Mouse (Mus musculus) CD8-positive naive resting alpha-beta T cell, adult 2 months (primary cell): ENCODE data around the gene Prm2.
"Not testable (repeated sequence)": the region's sequence is repeated elsewhere in the genome, so short reads cannot be mapped to it uniquely, and the experiment has no call there.

Experiments used
- DNase-seq, 2 experiments: peaks; one replicate each; pipeline ENCODE4 v3.0.0; 2022; ENCODE audit warnings: low read depth in 2 of 2, low spot score in 2 of 2

The Prm2 gene

DNA sequence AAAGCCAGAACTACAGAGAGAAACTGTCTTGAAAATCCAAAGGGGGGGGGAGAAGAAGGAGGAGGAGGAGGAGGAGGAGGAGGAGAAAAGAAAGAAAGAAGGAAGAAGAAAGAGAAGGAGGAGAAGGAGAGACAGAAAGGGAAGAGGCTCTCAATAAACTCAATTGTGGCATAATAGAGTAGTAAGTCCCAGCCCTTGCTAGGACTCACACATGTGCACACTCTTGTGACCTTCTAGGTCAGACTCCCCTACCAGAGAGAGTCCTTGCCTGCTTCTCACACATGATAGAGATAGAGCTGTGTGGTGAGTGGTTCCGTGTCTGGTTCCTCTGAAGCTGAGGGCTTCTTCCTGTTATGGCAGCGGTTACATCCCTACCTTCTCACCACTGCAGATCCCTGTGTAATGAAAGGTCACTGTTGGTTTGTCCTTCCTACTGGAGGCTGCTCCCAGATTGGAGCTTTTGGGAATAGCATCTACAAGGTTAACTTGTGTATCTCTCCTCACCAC lies 17.0 kb upstream of the Prm2 start, which contains the start of gene Gm11172:
Gene Gm11172, plus strand, starts transcription at position 51 of the 507 bp plus-strand sequence.
- no peak for DNase-seq

DNA sequence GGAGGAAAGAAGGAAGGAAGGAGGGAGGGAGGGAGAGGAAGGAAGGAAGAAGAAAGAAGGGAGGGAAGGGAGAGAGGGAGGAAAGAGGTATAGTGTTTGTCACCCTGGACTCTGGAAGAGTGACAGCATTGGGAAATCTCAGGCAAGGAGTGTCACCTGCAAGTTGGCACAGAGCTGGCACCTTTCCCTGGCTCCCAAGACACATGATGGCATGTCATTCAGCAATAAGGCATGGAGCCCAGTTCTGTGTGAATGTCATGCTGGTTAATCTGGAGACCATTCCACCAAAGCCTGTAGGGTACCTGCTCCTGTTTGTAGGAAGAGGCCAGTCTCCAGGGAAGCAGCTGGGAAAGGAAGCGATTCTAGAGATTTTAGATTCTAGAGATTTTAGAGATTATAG lies 14.4 kb upstream of the Prm2 start:
- DNase-seq = no peak

DNA sequence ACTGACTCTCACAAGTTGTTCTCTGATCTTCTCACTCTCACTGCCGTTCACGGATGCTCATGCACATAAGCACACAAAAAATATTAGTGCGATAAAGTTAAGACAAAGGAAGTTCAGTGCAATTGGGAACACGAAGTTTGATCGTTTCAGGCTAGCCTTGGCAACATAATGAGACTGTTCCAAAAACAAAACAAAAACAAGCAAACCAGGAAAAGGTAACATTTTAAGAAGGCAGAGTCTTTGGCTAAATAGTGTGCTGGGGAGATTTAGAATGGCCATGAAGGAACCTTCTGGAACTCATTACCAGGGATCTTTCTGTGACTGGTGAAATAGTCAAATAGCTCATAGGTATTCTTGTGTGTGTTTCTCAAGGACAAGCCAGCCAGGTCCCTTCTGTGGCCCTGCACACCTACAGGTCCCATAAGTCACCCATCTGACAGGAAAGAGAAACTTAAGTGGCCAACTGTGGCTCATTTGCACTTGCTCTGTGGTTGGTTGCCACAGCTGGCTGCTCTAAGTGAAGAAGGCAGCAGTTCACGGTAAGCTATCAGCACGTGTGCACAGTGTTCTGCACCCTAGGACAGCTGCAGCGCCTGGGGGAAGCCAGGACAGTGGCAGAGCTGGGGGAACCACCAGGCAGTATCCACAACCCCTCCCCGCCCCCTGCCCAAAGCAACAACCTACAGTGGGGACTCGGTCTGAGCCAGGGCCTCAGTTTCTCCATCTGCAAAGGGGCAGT lies 10.0 kb upstream of the Prm2 start, which contains the start of gene Prm1:
Gene Prm1, minus strand, starts transcription at position 51 of the 739 bp plus-strand sequence.
- no peak for DNase-seq

DNA sequence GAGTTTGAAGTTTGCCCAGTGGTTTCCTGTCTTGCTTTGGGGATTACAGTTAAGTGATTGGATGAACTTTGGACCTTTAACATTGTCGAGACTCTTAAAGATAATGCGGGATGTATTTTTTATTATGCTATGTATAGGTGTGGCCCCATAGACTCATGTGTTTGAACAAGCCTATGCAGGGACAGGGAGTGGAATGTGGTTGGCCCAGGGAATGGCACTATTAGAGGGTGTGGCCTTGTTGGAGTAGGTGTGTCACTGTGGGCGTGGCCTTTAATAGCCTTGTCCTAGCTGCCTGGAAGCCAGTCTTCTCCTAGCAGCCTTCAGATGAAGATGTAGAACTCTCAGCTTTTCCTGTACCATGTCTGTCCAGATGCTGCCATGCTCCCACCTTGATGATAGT lies 6.5 kb upstream of the Prm2 start:
- not testable (repeated sequence) for DNase-seq

DNA sequence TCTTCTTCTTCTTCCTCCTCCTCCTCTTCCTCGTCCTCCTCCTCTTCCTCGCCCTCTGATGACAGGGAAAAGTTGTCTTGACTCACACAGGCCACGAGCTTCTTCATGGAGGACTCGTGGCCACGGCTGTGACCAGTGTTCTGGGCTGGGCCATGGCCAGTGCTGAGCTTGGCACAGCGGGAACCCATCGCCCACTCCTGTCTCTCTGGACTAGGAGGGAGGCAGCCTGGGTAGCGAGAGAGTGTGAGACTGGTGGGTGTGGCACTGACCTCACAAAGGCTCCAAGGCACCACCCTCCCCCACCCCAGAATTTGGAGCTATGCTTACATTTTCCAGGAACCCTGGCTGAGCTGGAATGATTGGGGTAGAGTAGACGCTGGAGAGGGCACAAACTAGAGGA lies 5.2 kb downstream of the Prm2 start, which contains the start of gene Prm3:
Gene Prm3, minus strand, starts transcription at position 213 of the 400 bp plus-strand sequence.
- no peak for DNase-seq

DNA sequence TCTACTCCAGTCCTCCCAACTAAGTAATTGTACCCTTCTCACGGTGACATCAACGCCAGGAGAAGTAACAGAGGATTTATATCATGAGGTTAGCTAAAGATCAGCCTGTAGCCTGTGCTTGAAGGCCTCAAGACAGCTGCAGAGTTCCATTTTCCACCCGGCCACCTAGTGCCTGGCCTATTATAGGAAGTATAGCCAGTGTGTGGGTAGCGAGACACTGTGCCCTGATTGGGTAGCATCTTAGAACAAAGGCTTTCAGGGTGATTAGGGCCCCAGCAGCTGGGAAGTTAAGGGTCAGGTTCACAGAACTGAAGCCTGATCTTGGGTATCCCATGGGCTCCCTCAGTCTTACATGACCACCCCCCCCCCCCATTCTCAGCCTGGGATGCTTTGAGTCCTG lies 7.1 kb downstream of the Prm2 start:
- no peak for DNase-seq

DNA sequence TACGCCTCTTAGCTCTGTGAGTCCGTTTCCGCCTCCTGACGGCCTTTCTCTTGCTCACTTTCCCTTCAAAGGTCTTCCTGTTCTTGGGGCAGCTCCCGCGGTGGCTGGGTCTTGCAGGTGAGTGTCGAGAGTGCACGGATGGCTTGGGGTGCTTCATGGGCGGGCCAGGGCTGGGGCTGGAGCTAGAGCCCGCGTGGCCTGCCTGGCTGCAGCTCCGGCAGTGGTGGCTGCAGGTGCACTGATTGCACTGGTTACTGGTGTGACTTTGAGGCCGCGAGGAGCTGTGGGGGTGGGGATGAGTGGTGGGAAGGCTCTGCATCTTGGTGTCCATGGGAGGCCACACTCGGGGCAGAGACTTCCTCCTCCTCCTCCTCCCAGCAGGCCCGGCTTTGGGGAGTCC lies 7.7 kb downstream of the Prm2 start, which contains the start of gene Tnp2:
Gene Tnp2, minus strand, starts transcription at position 390 of the 400 bp plus-strand sequence.
- no peak for DNase-seq

DNA sequence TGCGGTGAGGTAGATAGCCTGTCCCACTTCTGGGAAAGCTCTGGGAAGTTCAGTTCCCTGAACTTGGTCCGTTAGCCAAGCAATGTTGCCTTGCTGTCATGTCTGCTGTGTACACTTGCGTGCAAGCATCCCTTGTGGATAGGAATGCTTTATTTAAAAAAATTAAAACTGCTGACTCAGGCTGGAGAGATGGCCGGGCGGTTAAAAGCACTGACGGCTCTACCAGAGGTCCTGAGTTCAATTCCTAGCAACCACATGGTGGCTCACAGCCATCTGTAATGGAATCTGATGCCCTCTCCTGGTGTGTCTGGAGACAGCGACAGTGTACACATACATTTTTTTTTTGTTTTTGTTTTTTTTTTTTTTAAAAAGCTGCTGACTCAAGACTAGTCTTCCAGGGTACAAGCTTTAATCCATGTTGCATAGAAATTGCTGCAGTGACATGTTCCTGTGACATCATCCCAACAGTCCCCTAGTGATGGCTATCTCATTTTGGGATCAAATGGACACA lies 8.3 kb downstream of the Prm2 start:
- DNase-seq = no peak

DNA sequence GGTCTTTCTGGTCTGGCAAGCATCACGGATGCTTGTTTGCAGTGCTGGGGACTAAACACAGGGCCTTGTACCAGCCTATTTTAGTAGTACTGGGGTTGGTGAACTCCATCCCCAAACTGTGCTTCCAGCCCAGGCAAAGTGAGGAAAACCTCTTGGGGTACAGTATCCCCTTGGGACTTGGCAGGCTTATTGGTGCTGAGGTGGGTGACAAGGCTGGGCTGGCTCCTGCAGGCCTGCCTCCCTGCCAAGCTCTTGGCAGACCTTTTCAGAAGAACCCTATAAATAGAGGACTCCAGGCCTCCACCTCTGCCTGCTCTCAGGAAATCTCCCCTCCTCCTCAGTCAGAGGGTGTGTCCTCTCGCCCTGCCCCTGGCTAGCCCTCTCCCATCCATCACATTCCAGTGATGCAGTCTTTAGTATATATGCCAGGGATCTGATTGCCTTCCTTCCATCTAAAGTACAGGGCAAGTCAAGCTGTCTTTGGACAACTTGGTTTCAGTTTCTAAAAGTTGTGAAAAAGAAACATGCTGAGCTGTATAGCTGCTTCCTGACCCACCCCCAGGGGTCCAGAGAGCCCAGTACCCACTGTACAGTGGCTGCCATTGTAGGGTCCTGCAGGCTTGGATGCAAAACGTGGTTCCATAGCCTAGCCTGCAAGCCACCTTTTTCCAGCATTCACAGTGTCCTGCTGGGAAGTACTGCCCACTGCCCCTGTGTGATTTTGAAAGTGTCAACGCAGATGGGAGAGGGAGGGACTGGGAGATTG lies 9.0 kb downstream of the Prm2 start:
- no peak for DNase-seq

DNA sequence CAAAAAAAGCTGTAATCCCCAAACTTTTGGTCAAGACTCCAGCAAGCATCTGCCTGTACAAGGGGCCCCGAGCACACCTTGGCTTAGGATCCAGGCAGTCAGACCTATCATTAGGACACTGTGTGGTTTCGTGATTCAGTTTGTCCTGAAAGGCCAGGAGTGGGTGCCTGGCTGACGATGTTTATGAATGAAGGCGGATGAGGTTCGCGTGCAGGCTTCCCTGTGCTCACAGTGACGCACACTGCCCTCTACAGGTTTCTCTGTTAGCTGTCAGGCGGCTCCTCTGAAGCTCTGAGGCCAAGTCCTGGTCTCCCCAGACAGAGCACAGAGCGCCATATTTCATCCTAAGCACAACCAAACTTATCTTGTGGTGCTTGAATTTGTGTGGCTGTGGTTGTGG lies 9.6 kb downstream of the Prm2 start:
- DNase-seq = peak; percentile 77 to 85

DNA sequence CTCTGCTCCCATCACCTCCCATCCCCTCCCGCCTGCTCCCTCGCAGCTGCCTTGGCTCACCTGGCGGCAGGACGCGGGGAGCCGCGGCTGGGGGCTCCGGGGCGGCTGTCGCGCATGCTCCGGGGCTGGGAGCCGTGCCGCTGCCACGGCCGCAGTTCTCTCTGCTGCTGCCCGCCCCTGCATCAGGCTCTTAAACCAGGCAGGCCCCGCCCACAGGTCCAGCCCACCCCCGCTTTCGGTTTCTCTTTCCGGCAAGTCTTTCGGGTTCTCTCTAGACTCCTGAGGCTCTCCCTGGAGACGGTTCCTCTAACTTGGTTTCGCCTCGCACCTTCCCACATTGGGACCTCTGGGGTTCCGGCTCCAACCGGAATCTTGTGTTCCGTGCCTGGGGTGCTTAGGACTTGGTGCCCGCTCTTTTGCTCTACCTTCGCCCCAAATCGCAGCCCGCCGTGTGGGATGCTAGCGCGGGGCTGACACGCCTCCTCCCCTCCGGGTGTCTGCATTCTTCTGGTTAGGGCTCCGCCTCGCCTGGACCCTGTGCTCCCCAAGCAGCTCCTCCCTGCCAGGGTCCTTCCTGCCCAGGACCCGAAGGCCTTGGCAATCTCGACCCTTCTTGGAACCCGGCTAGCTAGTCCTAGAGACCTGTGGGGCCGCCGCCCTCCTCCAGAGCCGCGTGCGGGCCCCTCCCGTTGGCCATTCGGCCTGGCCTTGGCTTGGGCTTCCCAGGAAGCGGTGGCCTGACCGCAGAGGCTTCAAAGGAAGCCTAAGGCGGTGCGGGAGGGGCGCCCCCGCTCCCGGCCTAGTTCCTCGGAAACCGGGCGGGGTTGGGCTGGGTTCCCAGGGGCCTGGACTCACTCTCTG lies 10.3 kb downstream of the Prm2 start, which contains the start of gene Socs1:
Gene Socs1, minus strand, starts transcription at position 166 of the 861 bp plus-strand sequence.
- peak; percentile 90 to 91 for DNase-seq

DNA sequence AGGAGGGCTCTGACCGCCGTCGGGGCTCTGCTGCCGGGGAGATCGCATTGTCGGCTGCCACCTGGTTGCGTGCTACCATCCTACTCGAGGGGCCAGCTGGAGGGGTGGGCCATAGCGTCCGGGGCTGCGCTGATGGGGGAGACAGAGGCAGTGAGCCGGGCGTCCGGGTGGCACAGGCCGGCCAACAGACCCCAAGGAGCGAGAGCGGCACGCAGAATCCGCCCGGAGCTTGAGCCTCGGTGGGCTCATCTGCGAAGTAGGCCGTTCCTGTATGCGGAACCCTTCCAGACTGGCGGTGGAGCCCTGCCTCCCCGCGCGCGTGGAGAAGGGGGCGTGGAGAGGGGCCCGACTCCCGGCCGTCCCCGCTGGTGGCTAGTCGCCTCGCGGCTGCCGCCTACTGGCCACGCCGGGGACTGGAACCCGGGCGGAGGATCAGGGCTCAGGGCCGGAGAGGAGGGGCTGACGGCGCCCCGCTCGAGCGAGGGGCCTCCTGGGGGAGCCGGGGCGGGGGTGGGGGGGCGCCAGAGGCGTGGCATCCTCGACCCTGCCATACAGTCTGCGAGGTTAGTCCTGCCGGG lies 11.1 kb downstream of the Prm2 start:
- DNase-seq = peak; percentile 97 to 98

DNA sequence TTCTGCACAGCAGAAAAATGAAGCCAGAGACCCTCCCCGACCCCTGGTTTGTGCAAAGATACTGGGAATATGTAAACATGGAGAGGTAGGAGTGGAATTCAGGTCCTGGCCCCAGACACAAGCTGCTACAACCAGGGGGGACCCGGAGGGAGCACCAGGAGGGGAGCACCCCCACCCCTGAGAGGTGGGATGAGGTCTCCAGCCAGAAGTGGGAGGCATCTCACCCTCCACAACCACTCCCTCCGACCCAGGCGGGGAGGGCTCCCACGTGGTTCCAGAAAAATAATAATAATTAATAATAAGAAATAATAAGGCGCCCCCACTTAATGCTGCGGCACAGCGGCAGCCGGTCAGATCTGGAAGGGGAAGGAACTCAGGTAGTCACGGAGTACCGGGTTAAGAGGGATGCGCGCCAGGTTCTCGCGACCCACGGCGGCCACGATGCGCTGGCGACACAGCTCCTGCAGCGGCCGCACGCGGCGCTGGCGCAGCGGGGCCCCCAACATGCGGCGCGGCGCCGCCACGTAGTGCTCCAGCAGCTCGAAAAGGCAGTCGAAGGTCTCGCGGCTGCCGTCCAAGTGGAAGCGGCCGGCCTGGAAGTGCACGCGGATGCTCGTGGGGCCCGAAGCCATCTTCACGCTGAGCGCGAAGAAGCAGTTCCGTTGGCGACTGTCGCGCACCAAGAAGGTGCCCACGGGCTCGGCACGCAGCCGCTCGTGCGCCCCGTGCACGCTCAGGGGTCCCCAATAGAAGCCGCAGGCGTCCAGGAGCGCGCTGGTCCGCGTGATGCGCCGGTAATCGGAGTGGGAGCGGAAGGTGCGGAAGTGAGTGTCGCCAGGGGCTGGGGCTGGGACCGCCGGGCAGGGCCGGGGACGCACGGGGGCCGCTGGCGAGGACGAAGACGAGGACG lies 11.8 kb downstream of the Prm2 start:
- peak in 1 of 2 experiments; percentile 33 for DNase-seq

DNA sequence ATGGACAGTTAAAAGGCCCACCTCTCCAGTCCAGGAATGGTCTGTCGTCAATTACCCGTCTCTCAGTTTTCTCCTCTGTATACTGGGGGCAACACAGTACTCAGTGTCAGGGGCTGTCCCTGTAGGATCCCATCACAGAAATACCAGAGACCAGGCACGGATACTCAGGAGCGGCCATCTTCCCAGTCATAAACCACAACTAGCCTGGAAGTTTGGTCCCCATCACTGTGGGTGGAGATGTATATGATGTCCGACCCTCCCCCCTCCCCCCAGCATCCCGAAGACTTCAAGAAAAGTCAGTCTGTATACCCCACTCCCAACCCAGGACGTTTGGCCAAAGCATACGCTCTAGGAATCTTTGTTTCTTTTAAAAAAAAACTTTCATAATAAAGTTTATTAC lies 12.5 kb downstream of the Prm2 start:
- no peak for DNase-seq

DNA sequence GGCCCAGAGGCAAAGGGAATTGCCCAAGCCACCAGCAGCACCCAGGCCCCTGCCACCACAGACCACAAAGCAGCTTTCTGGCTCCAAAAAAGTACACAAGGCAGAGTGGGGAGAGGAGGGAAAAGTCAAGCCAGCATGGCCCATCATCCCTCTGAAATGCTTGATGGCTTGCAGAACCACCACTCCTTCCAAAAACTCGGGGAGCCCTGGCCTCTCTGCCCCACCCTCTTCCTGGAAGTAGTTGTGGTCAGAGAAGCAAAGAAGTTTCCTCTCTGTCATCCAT lies 12.8 kb downstream of the Prm2 start:
- DNase-seq = no peak

DNA sequence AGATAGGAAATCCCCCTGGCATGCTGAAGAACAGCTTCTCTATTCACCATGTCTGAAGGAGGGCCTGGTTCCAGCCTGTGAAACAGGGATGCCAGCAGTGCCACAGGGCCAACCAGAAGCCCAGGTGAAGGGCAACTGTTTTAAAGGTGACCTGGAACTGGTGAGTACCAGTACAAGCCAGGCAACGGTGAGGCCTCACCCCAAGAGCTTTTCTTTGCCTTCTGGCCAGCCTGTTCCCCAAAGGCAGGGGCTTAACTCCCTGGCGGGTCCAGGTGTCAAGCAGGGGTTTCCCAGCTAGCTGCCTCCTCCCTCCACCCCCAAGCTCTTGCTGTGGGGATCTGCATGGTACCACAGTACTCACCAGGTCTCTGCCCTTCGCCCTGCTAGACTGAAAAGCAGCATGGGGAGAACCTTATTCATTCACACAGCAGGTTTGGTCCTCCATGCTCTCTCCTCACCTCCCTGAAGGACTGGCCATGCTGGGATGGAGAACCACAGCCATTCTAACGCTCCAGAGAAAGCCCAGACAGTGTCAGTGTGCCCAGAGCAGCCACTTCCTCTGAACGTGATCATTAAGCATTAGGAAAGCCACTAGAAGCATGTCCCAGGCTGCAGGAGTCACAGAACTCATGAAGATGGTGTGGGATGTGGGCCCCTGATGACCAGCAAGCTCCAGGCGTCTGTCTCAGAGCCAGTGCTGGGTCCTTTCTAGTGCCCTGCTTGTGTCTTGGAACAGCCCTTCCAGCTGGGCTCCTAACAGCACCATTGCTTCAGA lies 13.4 kb downstream of the Prm2 start:
- no peak for DNase-seq

DNA sequence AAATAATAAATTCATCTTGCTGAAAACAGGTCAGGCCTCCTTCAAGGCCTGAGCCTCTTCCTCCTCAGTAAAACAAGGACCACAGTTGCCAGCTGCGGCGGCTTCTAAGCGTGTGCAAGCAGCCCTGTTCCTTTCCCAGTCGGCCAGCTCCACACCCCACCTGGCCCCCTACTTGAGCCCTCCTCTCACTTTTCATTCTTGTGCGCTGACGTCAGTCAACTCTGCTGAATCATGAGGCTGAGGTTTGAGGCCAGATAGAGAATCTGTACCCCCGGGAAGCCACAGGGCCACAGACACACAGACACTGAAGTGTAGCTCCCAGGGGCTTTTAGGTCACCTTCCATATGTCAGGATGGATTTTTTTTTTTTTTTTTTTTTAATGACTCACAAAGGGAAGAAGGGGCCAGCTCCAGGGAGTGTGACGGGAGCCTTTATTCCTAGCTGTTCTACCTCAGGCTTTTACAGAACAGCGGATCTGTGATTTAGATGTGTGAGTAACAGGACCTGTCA lies 14.0 kb downstream of the Prm2 start:
- DNase-seq = peak; percentile 39 to 54

DNA sequence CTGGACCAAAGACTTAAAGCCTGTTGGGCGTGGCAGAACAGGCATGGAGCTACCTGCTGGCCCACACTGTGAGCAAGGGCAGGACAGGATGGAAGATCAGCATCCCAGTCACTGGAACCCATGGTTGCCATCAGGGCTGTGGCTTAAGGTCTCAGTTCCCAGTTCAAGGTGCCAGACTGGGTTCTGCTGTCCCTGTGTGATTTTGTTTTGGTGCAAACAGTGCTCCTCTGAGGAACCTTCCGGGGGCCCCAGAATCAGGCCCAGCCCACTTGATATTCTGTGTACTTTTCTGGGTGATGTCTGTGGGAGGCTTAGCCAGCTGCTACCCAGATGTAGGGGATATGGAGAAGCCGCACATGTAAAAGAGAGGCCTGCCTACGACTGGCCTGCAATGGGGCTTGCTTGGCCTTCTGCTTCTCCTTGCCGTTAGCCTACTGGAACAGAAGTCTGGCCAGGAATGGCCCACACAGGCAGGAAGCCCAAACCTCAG lies 15.3 kb downstream of the Prm2 start:
- no peak for DNase-seq
